Mouse (Mus musculus) thymus, adult 2 months (tissue): ENCODE results near the gene Ap1s1.

Experiments
- CTCF ChIP-seq: fragments of 200-500 bp; IDR thresholded peaks from 2 replicates; pipeline ENCODE4 v1.5.1; 2012; ENCODE audit warnings: mild to moderate bottlenecking, control low read depth, low read length, moderate library complexity, borderline replicate concordance; ENCODE audit not compliant: control insufficient read depth, poor library complexity, insufficient read depth; ENCODE audit errors: extremely low read depth
- POLR2A ChIP-seq: fragments of 200-500 bp; IDR thresholded peaks from 2 replicates; pipeline ENCODE4 v1.6.1; 2012; ENCODE audit warnings: mild to moderate bottlenecking, low read length, control low read depth, moderate library complexity; ENCODE audit not compliant: control insufficient read depth, poor library complexity, insufficient read depth; ENCODE audit errors: extremely low read depth

DNA sequence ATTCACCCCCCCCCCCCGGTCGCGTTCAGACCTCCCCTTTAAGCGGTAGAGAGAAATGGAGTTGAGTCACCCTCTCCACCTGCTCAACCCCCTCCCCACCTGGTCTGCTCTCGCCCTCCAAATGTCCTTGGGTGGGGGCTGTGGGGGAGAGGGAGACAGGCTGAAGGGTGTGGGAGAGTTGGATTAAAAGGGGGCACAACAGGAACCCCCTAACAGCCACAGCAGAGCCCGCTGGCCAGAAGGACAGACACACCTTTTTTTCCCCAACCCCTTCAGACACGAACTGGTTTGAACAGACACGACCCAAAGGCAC is 16.7 kb downstream of the Ap1s1 start:
- TF ChIP-seq CTCF (no peak), POLR2A (no peak)
